Mouse (Mus musculus): ENCODE measurements around the gene Sgca.

DNA sequence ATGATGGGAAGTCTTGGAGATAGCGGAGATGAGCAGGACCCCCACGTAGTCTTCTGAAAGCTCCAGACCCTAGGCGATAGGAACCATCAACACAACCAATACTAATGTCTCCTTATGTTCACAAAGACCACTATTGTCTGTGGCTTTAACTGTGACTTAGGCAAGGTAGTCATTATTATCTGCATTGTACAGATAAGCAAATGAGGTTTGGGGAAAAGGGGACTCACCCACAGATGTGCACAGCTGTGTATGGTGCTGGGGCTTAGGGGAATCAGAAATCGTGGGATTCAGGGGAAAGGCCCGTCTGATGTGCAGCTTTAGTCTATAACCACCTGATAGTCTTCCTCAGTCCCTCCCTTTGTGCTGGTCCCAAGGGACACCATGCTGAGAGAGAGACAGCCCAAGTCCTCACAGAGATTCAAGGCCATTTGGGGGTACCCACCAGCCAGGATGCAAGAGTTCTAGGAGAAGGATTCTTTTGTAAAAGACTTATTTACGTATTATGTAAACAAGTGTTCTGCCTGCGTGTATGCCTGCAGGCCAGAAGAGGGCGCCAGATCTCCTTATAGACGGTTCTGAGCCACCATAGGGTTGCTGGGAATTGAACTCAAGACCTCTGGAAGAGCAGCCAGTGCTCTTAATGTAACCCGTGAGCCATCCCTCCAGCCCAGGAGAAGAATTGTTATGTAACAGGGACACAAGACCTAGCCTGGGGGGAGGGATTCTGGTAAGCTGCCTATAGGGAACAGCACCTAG lies 46.3 kb upstream of the Sgca start:
- TF ChIP-seq CTCF (IDR thresholded peaks at IDR 0.05; ENCODE audit: low read depth): peak; percentile 64
- TF ChIP-seq EP300 (IDR thresholded peaks at IDR 0.05; ENCODE audit: low read depth): no peak
